Mouse (Mus musculus) midbrain, embryonic 16.5 days (tissue): ENCODE results near the gene Gm32742. TPM values are rescaled to one million over a fixed set of nuclear protein-coding genes. Genes with fewer than 3 reads are reported as not detected.

ENCODE experiments used
- ATAC-seq: fragments of 200-750 bp; cut with Nextera tagmentation; 2 replicates; pipeline ENCODE4 v1.8.0; 2017; ENCODE audit warnings: moderate TSS enrichment
- H3K27ac ChIP-seq: fragments of 300-500 bp; sonication (generic); 2 replicates; pipeline ENCODE4 v1.5.1; 2014; ENCODE audit warnings: mild to moderate bottlenecking, low read length, mixed read lengths
- H3K27me3 ChIP-seq: fragments of 300-500 bp; sonication (generic); 2 replicates; pipeline ENCODE4 v1.6.1; 2014; ENCODE audit warnings: low read depth, low read length, mixed read lengths; ENCODE audit not compliant: control insufficient read depth, insufficient read depth
- H3K36me3 ChIP-seq: fragments of 300-500 bp; sonication (generic); 2 replicates; pipeline ENCODE4 v1.6.1; 2014; ENCODE audit warnings: mild to moderate bottlenecking, low read length, moderate library complexity, mixed read lengths; ENCODE audit not compliant: control insufficient read depth, insufficient read depth
- H3K4me1 ChIP-seq: fragments of 300-500 bp; sonication (generic); 2 replicates; pipeline ENCODE4 v1.6.1; 2014; ENCODE audit warnings: mild to moderate bottlenecking, low read length, mixed read lengths; ENCODE audit not compliant: control insufficient read depth, insufficient read depth
- H3K4me2 ChIP-seq: fragments of 300-500 bp; sonication (generic); 2 replicates; pipeline ENCODE4 v1.6.1; 2014; ENCODE audit warnings: mild to moderate bottlenecking, low read length, mixed read lengths
- H3K4me3 ChIP-seq: fragments of 300-500 bp; sonication (generic); 2 replicates; pipeline ENCODE4 v1.5.1; 2014; ENCODE audit warnings: low read depth, mild to moderate bottlenecking, low read length, moderate library complexity, mixed read lengths
- H3K9ac ChIP-seq: fragments of 300-500 bp; sonication (generic); 2 replicates; pipeline ENCODE4 v1.6.1; 2014; ENCODE audit warnings: low read depth, low read length, mixed read lengths
- H3K9me3 ChIP-seq: fragments of 300-500 bp; sonication (generic); replicated peaks from 2 replicates; pipeline ENCODE4 v1.6.1; 2014; ENCODE audit warnings: mild to moderate bottlenecking, low read length, mixed read lengths; ENCODE audit not compliant: control insufficient read depth, poor library complexity, severe bottlenecking
- WGBS: fragments of 180-500 bp; shearing (Covaris S2); extraction: QIAGEN DNeasy Blood & Tissue Kit; methylation state at CpG from one replicate; pipeline ENCODE4 v1.1.7; 2014; 5-methylcytosine and 5-hydroxymethylcytosine counted together
- polyA plus RNA-seq: library from polyadenylated mRNA; unstranded; fragments of >200 nt; fragmentation: Nextera tagmentation; extraction: Ambion mirVana; gene quantifications from 2 replicates; pipeline ENCODE4 v1.2.1, GENCODE M21; 2015

Gm32742 gene
- polyA plus RNA-seq, 1 experiment from 2014 or later, result 0.03 TPM

GRCm38 (mm10) chr9:51182716-51183710 is 17.7 kb upstream of the Gm32742 start:
- Histone ChIP-seq H3K4me1 (no peaks in the 10 kb centered on the region), H3K4me2 (no peak overlapping the region), H3K27me3 (no peaks in the 10 kb centered on the region), H3K36me3 (no peaks in the 10 kb centered on the region), H3K27ac (no peak overlapping the region), H3K4me3 (no peak overlapping the region), H3K9ac (no peak overlapping the region), H3K9me3 (no peaks in the 10 kb centered on the region)
- ATAC-seq, result no peak
- 91% methylated on average over 15 of the region's 15 CpGs for WGBS

- 44% methylated on average over 5 of the region's 5 CpGs for WGBS
- no peak overlapping the region for H3K4me2 ChIP-seq
Observed at GRCm38 (mm10) chr9:51180621-51181020, 15.3 kb upstream of the Gm32742 start.

GRCm38 (mm10) chr9:51178297-51178696 is 13.0 kb upstream of the Gm32742 start:
- H3K4me3 ChIP-seq, result no peak overlapping the region
- no peak for ATAC-seq
- H3K36me3 ChIP-seq, result no peaks in the 10 kb centered on the region
- H3K4me2 ChIP-seq, result no peak overlapping the region
- WGBS, result 97% methylated on average over 1 of the region's 1 CpGs
- no peaks in the 10 kb centered on the region for H3K9me3 ChIP-seq
- H3K4me1 ChIP-seq, result no peaks in the 10 kb centered on the region
- H3K27ac ChIP-seq, result no peak overlapping the region
- no peak overlapping the region for H3K9ac ChIP-seq
- H3K27me3 ChIP-seq, result no peaks in the 10 kb centered on the region

More at GRCm38 (mm10) chr9:51180621-51181020, 15.3 kb upstream of the Gm32742 start:
- Histone ChIP-seq H3K9ac (no peak overlapping the region), H3K27ac (no peak overlapping the region), H3K9me3 (no peaks in the 10 kb centered on the region), H3K36me3 (no peaks in the 10 kb centered on the region), H3K4me3 (no peak overlapping the region), H3K27me3 (no peaks in the 10 kb centered on the region), H3K4me1 (no peaks in the 10 kb centered on the region)
- peak; percentile 48 for ATAC-seq

- H3K9me3 ChIP-seq, result no peaks in the 10 kb centered on the region
- H3K27ac ChIP-seq, result no peak overlapping the region
- ATAC-seq, result no peak
- no peaks in the 10 kb centered on the region for H3K4me1 ChIP-seq
- H3K27me3 ChIP-seq, result no peaks in the 10 kb centered on the region
- H3K9ac ChIP-seq, result no peak overlapping the region
- H3K4me2 ChIP-seq, result no peak overlapping the region
- H3K36me3 ChIP-seq, result no peaks in the 10 kb centered on the region
- H3K4me3 ChIP-seq, result no peak overlapping the region
- WGBS, result 100% methylated on average over 1 of the region's 1 CpGs
Observed at GRCm38 (mm10) chr9:51175722-51176121, 10.4 kb upstream of the Gm32742 start.

- H3K36me3 ChIP-seq, result no peaks in the 10 kb centered on the region
- ATAC-seq, result no peak
- no peaks in the 10 kb centered on the region for H3K4me1 ChIP-seq
- H3K4me3 ChIP-seq, result no peak overlapping the region
- H3K4me2 ChIP-seq, result no peak overlapping the region
- no peak overlapping the region for H3K27ac ChIP-seq
- 41% methylated on average over 8 of the region's 8 CpGs for WGBS
- H3K27me3 ChIP-seq, result no peaks in the 10 kb centered on the region
- H3K9me3 ChIP-seq, result no peaks in the 10 kb centered on the region
- no peak overlapping the region for H3K9ac ChIP-seq
Observed at GRCm38 (mm10) chr9:51174890-51175464, 9.7 kb upstream of the Gm32742 start.

GRCm38 (mm10) chr9:51170298-51170697 is 5.0 kb upstream of the Gm32742 start:
- no peaks in the 10 kb centered on the region for H3K27me3 ChIP-seq
- no peak overlapping the region for H3K9ac ChIP-seq
- no peak for ATAC-seq
- H3K4me2 ChIP-seq, result no peak overlapping the region
- H3K36me3 ChIP-seq, result no peaks in the 10 kb centered on the region
- WGBS, result 83% methylated on average over 6 of the region's 6 CpGs
- no peak overlapping the region for H3K27ac ChIP-seq
- H3K4me3 ChIP-seq, result no peak overlapping the region
- no peaks in the 10 kb centered on the region for H3K9me3 ChIP-seq
- no peaks in the 10 kb centered on the region for H3K4me1 ChIP-seq

GRCm38 (mm10) chr9:51169133-51169532 is 3.8 kb upstream of the Gm32742 start:
- ATAC-seq, result no peak
- Histone ChIP-seq H3K4me3 (no peak overlapping the region), H3K4me2 (no peak overlapping the region), H3K27me3 (no peaks in the 10 kb centered on the region), H3K9me3 (no peaks in the 10 kb centered on the region), H3K27ac (no peak overlapping the region), H3K4me1 (no peaks in the 10 kb centered on the region), H3K36me3 (no peaks in the 10 kb centered on the region), H3K9ac (no peak overlapping the region)
- 91% methylated on average over 7 of the region's 7 CpGs for WGBS

GRCm38 (mm10) chr9:51168698-51169097 is 3.4 kb upstream of the Gm32742 start:
- no peaks in the 10 kb centered on the region for H3K27me3 ChIP-seq

GRCm38 (mm10) chr9:51167954-51168353 is 2.6 kb upstream of the Gm32742 start:
- no peak overlapping the region for H3K27ac ChIP-seq
- H3K36me3 ChIP-seq, result no peaks in the 10 kb centered on the region
- no peaks in the 10 kb centered on the region for H3K27me3 ChIP-seq
- no peak overlapping the region for H3K4me2 ChIP-seq
- no peak overlapping the region for H3K4me3 ChIP-seq
- 53% methylated on average over 11 of the region's 11 CpGs for WGBS
- no peaks in the 10 kb centered on the region for H3K4me1 ChIP-seq
- no peaks in the 10 kb centered on the region for H3K9me3 ChIP-seq
- no peak for ATAC-seq
- no peak overlapping the region for H3K9ac ChIP-seq

More at GRCm38 (mm10) chr9:51168698-51169097, 3.4 kb upstream of the Gm32742 start:
- WGBS, result 76% methylated on average over 5 of the region's 5 CpGs
- no peak overlapping the region for H3K4me2 ChIP-seq
- H3K36me3 ChIP-seq, result no peaks in the 10 kb centered on the region
- H3K4me3 ChIP-seq, result no peak overlapping the region
- no peak overlapping the region for H3K27ac ChIP-seq
- H3K4me1 ChIP-seq, result no peaks in the 10 kb centered on the region
- H3K9me3 ChIP-seq, result no peaks in the 10 kb centered on the region
- no peak for ATAC-seq
- H3K9ac ChIP-seq, result no peak overlapping the region
